Mouse (Mus musculus): Measurements from ENCODE around the gene Strap. TPM values are rescaled to one million over a fixed set of nuclear protein-coding genes. Genes with fewer than 3 reads are reported as not detected.

Strap gene
- polyA plus RNA-seq, 1 experiment from 2014 or later, result 188 TPM

DNA sequence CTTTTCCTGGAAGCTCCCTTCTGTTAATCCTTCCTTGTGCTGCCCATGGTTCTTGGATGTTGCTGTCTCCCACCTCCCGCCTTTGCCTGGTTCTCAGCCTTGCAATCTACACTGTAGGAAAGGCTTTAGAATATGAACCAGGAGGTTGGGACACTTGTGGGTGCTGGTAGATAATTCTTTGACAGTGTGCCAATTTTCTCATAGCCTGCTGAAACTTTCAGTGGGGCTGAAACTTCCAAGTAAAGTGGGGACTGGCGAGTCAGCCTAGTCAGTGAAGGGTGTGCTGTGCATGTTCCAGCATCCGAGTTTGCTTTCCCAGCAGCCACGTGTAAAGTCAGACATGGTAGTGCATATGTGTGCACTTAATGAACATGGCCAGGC is 17.4 kb downstream of the Strap start:
- no peak for ATAC-seq
- WGBS, result 90% methylated on average over 4 of the region's 4 CpGs
- Histone ChIP-seq H3K27ac (ENCODE audit: low read length) (no peak overlapping the region), H3K9me3 (ENCODE audit: control insufficient read depth, low read length) (no peaks in the 10 kb centered on the region), H3K9ac (replicated peaks; ENCODE audit: low read depth, low read length) (no peak overlapping the region), H3K4me1 (replicated peaks; ENCODE audit: control insufficient read depth, insufficient read depth, low read length) (peaks cover 10% of the 10 kb centered on the region), H3K4me2 (ENCODE audit: low read length) (no peak overlapping the region), H3K27me3 (replicated peaks; ENCODE audit: control insufficient read depth, insufficient read depth, low read length) (no peaks in the 10 kb centered on the region), H3K36me3 (ENCODE audit: control insufficient read depth, insufficient read depth) (peaks cover 25% of the 10 kb centered on the region), H3K4me3 (replicated peaks; ENCODE audit: low read length) (no peak overlapping the region)

DNA sequence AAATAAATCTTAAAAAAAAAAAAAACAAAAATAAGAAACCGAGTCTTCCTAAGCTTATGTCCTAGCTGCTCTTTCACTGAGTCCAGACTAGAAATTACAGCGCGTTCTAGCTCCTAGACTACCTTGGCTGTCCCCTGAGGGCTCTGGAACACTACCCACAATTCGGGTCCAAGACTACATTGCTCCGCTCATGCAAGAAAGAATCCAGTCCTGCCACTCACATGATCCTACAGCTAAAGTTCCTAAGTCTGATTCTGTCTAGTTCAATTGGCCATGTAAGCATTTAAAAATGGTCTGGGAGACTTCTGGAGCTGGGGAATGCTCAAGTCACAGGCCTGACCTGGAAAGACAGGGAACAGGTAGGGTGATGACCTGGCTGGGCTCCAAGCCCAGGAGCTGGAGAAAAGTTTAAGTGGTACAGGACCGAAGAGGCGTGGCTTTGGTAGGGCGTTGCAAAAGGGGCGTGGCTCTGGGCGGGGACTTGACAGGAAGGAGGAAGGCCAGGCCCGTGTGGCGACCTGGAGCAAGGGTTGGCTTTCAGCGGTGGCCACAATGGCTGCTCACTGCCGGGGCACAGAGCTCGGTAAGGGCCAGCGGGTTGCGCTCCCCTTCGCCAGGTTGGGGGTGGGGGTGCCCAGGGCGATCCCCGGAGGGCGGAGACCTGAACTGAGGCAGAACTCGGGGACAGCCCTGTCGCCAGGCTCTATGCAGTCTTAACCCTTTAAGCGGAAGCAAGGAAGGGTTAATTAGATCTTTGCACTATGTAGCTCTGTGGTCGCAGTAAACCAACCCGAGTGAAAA is 19.4 kb downstream of the Strap start, which contains the start of gene Dera:
Dera (plus strand) TSS at position 491 of the 801 bp plus-strand sequence.
- Histone ChIP-seq H3K4me3 (replicated peaks; ENCODE audit: low read length) (peak within 1 kb of the TSS; percentile 58), H3K36me3 (ENCODE audit: control insufficient read depth, insufficient read depth) (peaks cover 17% of the 10 kb centered on the region), H3K4me2 (ENCODE audit: low read length) (peak within 1 kb of the TSS; percentile 82), H3K9ac (replicated peaks; ENCODE audit: low read depth, low read length) (peak within 1 kb of the TSS; percentile 63), H3K9me3 (ENCODE audit: control insufficient read depth, low read length) (no peaks in the 10 kb centered on the region), H3K27ac (ENCODE audit: low read length) (no peak within 1 kb of the TSS), H3K27me3 (replicated peaks; ENCODE audit: control insufficient read depth, insufficient read depth, low read length) (no peaks in the 10 kb centered on the region), H3K4me1 (replicated peaks; ENCODE audit: control insufficient read depth, insufficient read depth, low read length) (peaks cover 10% of the 10 kb centered on the region)
- 11% methylated on average over 26 of the region's 26 CpGs for WGBS
- peak; percentile 71 for ATAC-seq

DNA sequence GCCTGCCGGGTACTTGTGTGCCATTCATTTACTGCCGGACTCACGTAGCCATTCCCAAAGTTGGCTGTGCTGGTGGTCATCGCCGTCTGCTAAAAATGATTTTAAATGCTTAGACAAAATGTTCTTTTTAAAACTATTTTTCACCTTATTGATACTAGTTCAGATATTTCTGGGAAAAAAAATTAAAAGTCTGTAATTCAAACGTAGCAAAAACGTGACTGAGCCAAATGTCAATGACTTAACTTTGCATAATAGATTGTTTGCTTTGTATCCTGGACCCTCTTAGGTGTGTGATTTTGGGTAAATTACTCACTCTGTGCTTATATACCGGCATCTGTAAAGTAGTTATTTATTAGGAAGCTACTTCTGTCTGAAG is 20.0 kb downstream of the Strap start:
- 2% methylated on average over 8 of the region's 8 CpGs for WGBS
- peak overlapping the region; percentile 58 for H3K4me3 ChIP-seq (replicated peaks; ENCODE audit: low read length)
- H3K9me3 ChIP-seq (ENCODE audit: control insufficient read depth, low read length), result no peaks in the 10 kb centered on the region
- no peak overlapping the region for H3K27ac ChIP-seq (ENCODE audit: low read length)
- no peaks in the 10 kb centered on the region for H3K27me3 ChIP-seq (replicated peaks; ENCODE audit: control insufficient read depth, insufficient read depth, low read length)
- H3K9ac ChIP-seq (replicated peaks; ENCODE audit: low read depth, low read length), result peak overlapping the region; percentile 63
- H3K4me2 ChIP-seq (ENCODE audit: low read length), result peak overlapping the region; percentile 82
- H3K4me1 ChIP-seq (replicated peaks; ENCODE audit: control insufficient read depth, insufficient read depth, low read length), result peaks cover 10% of the 10 kb centered on the region
- no peak for ATAC-seq
- peaks cover 12% of the 10 kb centered on the region for H3K36me3 ChIP-seq (ENCODE audit: control insufficient read depth, insufficient read depth)

DNA sequence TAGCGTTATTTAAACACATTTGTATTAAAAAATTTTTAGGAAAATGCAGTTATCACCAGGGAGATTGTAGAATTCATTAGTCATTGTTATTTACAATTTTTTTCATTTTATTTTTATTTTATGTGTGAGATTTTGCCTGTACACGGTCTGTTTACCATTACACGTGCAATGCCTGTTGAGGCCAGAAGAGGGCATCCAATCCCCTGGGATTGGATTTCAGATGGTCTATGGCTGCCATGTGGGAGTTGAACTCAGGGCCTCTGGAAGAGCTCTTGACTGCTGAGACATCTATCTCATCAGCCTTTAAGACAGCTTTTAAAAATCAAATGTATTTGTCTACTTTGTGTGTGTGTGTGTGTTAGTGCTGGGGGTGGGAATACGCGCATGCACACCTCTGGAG is 21.4 kb downstream of the Strap start:
- no peak for ATAC-seq
- Histone ChIP-seq H3K4me2 (ENCODE audit: low read length) (no peak overlapping the region), H3K9me3 (ENCODE audit: control insufficient read depth, low read length) (no peaks in the 10 kb centered on the region), H3K36me3 (ENCODE audit: control insufficient read depth, insufficient read depth) (peaks cover 5% of the 10 kb centered on the region), H3K9ac (replicated peaks; ENCODE audit: low read depth, low read length) (no peak overlapping the region), H3K27ac (ENCODE audit: low read length) (no peak overlapping the region), H3K27me3 (replicated peaks; ENCODE audit: control insufficient read depth, insufficient read depth, low read length) (no peaks in the 10 kb centered on the region), H3K4me1 (replicated peaks; ENCODE audit: control insufficient read depth, insufficient read depth, low read length) (peaks cover 10% of the 10 kb centered on the region), H3K4me3 (replicated peaks; ENCODE audit: low read length) (no peak overlapping the region)
- WGBS, result 63% methylated on average over 5 of the region's 5 CpGs

DNA sequence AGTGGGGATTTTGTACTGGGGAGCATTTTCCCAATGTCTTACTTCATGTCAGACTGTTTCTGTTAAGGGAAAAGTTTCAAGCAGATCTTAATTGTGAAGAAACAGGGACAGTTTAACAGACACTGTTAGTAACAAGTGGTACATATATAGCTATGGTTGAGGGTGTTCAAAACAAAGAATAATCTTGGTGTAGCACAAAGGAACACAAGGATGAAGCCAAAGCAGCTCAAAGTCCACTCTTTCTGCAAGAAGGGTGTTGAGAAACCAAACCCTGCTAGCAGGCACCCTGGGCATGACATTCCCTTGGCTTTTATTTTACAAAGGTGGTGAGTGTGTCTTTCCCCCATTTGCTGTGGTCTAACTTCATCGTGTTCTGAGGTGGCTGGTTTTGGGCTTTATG is 23.0 kb downstream of the Strap start:
- 93% methylated on average over 1 of the region's 1 CpGs for WGBS
- ATAC-seq, result no peak
- H3K9ac ChIP-seq (replicated peaks; ENCODE audit: low read depth, low read length), result no peak overlapping the region

DNA sequence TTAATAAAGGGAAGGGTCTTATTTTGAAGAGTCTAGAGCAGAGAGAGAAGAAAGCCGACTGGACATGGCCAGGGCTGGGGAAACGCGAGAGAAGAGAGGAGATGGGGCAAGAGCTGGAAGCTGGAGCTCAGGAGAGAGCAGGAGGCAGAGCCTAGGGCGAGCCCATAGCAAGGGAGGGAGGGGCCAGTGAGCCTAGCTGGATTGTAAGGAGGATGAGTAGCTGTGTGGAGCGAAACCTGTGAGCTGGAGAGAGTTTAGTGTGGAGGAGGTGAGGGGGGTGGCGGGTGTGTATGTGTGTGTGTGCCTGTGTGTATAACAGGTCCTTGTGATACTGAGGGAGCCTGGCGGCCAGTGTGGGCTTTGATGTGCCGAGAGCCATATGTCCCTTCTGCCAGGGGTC is 24.8 kb downstream of the Strap start:
- Histone ChIP-seq H3K36me3 (ENCODE audit: control insufficient read depth, insufficient read depth) (no peaks in the 10 kb centered on the region), H3K4me1 (replicated peaks; ENCODE audit: control insufficient read depth, insufficient read depth, low read length) (peaks cover 3% of the 10 kb centered on the region; the same call in 1 of the 2 replicates), H3K4me2 (ENCODE audit: low read length) (no peak overlapping the region), H3K9me3 (ENCODE audit: control insufficient read depth, low read length) (no peaks in the 10 kb centered on the region), H3K27ac (ENCODE audit: low read length) (no peak overlapping the region), H3K9ac (replicated peaks; ENCODE audit: low read depth, low read length) (no peak overlapping the region), H3K27me3 (replicated peaks; ENCODE audit: control insufficient read depth, insufficient read depth, low read length) (no peaks in the 10 kb centered on the region), H3K4me3 (replicated peaks; ENCODE audit: low read length) (no peak overlapping the region)
- no peak; the same call in 1 of the 2 replicates for ATAC-seq
- 53% methylated on average over 8 of the region's 8 CpGs for WGBS

More for the DNA sequence above, 23.0 kb downstream of the Strap start:
- Histone ChIP-seq H3K4me1 (replicated peaks; ENCODE audit: control insufficient read depth, insufficient read depth, low read length) (peaks cover 10% of the 10 kb centered on the region), H3K27me3 (replicated peaks; ENCODE audit: control insufficient read depth, insufficient read depth, low read length) (no peaks in the 10 kb centered on the region), H3K4me2 (ENCODE audit: low read length) (no peak overlapping the region), H3K36me3 (ENCODE audit: control insufficient read depth, insufficient read depth) (no peaks in the 10 kb centered on the region), H3K9me3 (ENCODE audit: control insufficient read depth, low read length) (no peaks in the 10 kb centered on the region), H3K27ac (ENCODE audit: low read length) (no peak overlapping the region), H3K4me3 (replicated peaks; ENCODE audit: low read length) (no peak overlapping the region)

DNA sequence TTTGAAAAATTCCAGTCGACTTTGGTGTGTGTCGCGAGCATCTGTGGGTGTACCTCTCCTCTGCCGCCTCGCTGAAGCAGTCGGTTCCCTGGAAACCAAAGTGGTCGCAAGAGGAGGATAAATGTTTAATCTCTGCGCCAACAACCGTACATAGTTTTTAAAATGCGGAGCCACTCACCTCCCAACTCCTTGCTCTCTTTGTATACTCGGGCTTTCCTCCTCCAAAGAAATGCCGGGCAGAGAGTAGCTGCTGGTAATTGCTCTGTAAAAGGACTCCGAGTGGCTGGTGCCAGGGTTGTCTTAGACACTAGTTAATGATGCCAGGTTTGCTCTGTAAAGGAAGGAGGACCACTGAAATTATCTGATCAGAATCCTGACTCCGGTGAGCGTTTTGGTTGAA is 26.1 kb downstream of the Strap start:
- WGBS, result 27% methylated on average over 15 of the region's 15 CpGs
- Histone ChIP-seq H3K27ac (ENCODE audit: low read length) (no peak overlapping the region), H3K36me3 (ENCODE audit: control insufficient read depth, insufficient read depth) (no peaks in the 10 kb centered on the region), H3K4me3 (replicated peaks; ENCODE audit: low read length) (no peak overlapping the region), H3K4me2 (ENCODE audit: low read length) (peak overlapping the region; percentile 16; the same call in 1 of the 2 replicates), H3K9me3 (ENCODE audit: control insufficient read depth, low read length) (no peaks in the 10 kb centered on the region), H3K9ac (replicated peaks; ENCODE audit: low read depth, low read length) (no peak overlapping the region), H3K27me3 (replicated peaks; ENCODE audit: control insufficient read depth, insufficient read depth, low read length) (no peaks in the 10 kb centered on the region), H3K4me1 (replicated peaks; ENCODE audit: control insufficient read depth, insufficient read depth, low read length) (no peaks in the 10 kb centered on the region; the same call in 1 of the 2 replicates)
- ATAC-seq, result 0 out of 2 replicates have a peak, but pooled peaks have one; percentile 29

DNA sequence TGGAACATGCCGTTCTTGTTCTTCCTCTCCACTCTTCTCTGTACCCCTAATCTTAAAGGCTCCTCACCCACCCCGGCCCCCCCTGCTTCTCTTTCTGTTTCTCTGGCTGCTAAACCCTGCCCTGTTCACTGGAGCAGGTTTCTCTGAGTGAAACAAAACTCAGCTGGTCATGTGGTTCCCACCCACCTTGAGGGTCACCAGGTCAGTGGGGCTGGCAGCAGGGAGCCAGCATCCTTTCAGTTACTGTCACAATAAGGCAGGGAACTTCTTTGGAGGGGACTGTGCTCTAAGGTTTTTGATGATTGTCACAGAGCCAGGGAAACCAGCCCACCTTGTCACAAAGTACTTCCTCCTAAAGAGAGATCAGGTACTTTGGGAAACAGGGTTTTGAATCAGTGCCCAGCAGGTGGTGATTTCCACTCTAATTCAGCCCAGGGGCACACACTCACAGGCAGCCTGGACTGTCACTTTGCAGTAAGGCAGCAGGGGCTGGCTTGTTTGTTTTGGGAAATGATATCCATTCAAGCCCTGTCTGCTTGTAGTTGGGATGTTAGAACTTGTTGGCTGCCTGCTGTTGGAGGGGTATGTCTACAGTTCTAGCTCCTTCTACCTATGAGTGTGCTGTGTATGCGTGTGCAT is 29.8 kb downstream of the Strap start:
- H3K36me3 ChIP-seq (ENCODE audit: control insufficient read depth, insufficient read depth), result no peaks in the 10 kb centered on the region
- no peaks in the 10 kb centered on the region for H3K27me3 ChIP-seq (replicated peaks; ENCODE audit: control insufficient read depth, insufficient read depth, low read length)
- H3K27ac ChIP-seq (ENCODE audit: low read length), result no peak overlapping the region
- no peaks in the 10 kb centered on the region for H3K9me3 ChIP-seq (ENCODE audit: control insufficient read depth, low read length)
- no peak overlapping the region for H3K4me2 ChIP-seq (ENCODE audit: low read length)
- WGBS, result 31% methylated on average over 3 of the region's 3 CpGs
- H3K4me1 ChIP-seq (replicated peaks; ENCODE audit: control insufficient read depth, insufficient read depth, low read length), result no peaks in the 10 kb centered on the region; the same call in 1 of the 2 replicates
- no peak for ATAC-seq
- no peak overlapping the region for H3K4me3 ChIP-seq (replicated peaks; ENCODE audit: low read length)
- no peak overlapping the region for H3K9ac ChIP-seq (replicated peaks; ENCODE audit: low read depth, low read length)

DNA sequence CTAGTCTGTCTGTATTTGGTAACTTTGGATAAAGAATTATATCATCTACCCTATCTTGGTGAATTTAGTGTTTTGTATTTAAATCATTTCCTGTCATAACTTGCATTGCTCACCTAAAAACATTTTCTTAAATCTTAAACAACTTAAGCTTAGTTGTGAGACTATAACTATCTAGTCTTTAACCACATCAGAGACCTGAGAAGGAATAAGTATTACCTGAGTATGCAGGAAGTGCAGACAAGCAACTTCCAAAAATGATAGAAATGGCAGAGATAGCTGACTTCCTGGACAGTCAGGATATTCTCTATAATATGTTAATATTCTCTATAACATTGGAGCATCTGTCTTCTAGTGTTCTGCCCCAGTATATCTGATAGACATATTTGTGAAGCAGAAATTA is 31.3 kb downstream of the Strap start:
- ATAC-seq, result no peak
- Histone ChIP-seq H3K27me3 (replicated peaks; ENCODE audit: control insufficient read depth, insufficient read depth, low read length) (no peaks in the 10 kb centered on the region), H3K9ac (replicated peaks; ENCODE audit: low read depth, low read length) (no peak overlapping the region), H3K4me1 (replicated peaks; ENCODE audit: control insufficient read depth, insufficient read depth, low read length) (no peaks in the 10 kb centered on the region), H3K4me2 (ENCODE audit: low read length) (no peak overlapping the region), H3K27ac (ENCODE audit: low read length) (no peak overlapping the region), H3K9me3 (ENCODE audit: control insufficient read depth, low read length) (no peaks in the 10 kb centered on the region), H3K4me3 (replicated peaks; ENCODE audit: low read length) (no peak overlapping the region), H3K36me3 (ENCODE audit: control insufficient read depth, insufficient read depth) (no peaks in the 10 kb centered on the region)
